Mouse (Mus musculus): ENCODE results near the gene Stat5b. TPM values are rescaled to one million over a fixed set of nuclear protein-coding genes. Genes with fewer than 3 reads are reported as not detected.

Stat5b gene
- total RNA-seq (2023): 174 TPM

DNA sequence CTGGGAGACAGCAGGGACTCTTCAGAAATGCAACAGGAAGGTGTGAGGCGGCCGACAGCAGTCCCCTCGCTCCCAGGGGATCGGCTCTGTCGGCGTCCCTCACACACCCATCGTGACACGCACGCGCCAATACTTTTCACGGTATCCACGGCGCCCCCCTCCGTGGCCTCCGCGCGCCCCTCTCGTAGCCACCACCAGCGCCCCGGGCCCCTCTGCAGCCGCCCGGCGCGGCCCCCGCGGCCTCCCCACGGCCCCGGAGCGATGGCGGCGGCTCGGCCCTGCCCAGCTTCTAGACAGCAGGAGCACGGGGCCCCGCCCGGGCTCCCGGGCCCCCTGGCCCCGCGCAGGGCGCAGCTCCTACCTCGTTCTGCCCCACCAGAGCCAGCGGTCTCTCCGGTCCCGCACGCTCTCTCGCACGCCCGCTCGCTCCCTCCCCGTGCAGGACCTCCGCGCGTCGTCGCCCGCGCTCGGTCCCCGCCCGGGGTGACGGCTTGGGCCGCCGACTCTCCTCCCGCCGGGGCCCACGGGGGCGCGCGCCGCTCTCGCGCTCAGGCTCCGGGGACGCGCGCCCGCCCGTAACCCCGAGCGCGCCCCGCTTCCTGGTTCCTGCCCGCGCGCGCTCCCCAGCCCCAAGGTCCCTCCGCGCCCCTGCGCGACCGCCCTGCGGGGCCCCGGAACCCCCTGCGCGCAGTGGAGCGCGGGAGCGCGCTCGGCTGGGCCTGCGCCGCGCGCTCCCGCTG, at the start of gene Stat5b:
TSS of gene Stat5b (minus strand) at position 687 of the 740 bp plus-strand sequence.

DNA sequence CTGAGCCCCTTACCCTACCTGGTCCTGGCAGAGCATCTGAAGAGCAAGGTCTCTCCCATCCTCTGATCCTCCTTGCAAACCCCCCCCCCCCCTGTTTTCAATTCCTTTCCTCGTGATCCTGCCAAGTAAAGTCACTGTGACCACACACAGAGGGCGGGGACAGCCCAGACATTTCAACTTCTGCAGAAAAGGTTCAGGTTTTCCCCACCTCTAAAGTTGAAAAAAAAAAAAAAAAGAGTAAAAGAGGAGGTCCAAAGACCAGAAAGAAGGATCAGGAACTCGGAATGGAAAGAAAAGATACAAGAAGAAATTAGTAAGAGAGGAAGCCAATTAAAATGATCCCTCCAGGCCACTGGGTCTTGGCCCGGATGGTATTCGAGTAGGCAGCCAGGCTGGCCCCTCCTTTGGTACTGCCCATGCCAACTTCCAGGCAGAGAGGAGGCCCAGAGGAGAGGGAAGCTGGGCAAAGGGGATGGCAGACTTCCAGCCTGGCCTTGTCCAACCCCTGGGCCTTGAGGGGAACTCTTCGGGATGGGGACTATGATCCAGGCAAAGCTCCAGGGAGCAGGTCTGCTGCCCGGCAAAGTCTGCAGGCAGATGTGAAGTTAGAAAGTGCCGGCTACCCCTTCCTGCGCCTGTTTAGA, 8.5 kb upstream of the Stat5b start, which contains the start of gene Stat5a:
TSS of gene Stat5a (plus strand) at position 417 of the 644 bp plus-strand sequence.

DNA sequence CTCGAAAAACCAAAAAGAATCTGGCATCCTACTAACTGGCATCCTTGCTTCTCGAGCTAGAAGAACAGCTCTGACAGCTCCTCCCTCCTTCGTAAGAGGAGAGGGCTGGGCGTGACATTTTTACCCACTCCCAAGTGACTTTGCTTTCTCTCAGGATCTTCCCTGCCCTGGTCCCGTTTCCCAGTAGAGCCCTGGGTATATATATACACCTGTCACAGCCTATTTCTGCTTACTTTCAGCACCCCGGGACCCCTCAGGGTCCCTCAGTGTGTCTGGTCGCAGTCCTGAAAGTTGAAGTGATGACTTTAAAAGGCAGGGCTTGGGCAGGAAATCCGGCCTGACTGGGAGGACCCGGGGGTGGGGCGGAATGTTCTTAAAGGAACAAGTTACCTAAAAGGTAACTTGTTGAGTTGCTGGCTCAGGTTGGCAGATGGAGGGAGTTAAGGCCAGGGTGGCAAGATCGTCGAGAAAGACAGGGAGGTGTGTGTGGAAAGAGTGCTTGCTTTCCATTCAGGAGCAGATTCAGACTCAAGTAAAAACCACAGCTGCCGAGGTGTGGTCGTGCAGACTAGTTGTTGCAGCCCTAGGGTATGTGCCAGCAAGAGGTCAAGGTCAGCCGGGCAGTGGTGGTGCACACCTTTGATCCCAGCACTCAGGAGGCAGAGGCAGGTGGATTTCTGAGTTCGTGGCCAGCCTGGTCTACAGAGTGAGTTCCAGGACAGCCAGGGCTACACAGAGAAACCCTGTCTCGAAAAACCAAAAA, 79.7 kb downstream of the Stat5b start, which contains the start of gene Ghdc:
TSS of gene Ghdc (minus strand) at position 312 of the 763 bp plus-strand sequence.

DNA sequence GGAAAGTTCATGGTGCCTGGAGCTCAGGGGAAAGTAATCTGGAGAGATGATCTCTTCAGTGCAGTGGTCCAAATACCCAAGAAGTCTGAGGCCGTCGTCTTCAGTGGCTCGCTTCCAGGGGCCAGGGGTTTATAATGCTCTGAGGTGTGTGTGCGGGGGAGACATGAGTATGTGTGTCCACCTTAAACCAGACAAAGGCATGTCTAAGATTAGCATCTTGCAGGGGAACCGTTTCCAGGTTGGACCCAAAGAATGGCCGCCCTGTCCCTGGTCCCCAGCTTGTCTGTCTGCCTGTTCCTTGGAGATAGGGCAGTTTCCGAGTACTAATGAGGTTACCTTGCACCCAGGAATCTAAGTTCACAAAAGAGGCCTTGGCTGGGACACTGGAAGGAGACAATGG, 87.7 kb downstream of the Stat5b start, which contains the start of gene Hcrt:
TSS of gene Hcrt (minus strand) at position 101 of the 400 bp plus-strand sequence.

GRCm38 (mm10) chr11:100759611-100760233, 90.8 kb downstream of the Stat5b start, which contains the start of gene Kcnh4:
Gene Kcnh4, minus strand, starts transcription at chr11:100759942.

GRCm38 (mm10) chr11:100738066-100738604, 112.4 kb downstream of the Stat5b start, which contains the start of gene Rab5c:
Gene Rab5c, minus strand, starts transcription at chr11:100738215.

Other genes starting within 250 kb of the Stat5b start
- gene Nkiras2, start 231.5 kb downstream of the Stat5b start, total RNA-seq (2023): 20.9 TPM
- gene Dnajc7, start 230.6 kb downstream of the Stat5b start, total RNA-seq (2023): 411 TPM
- gene Zfp385c, start 158.3 kb downstream of the Stat5b start, total RNA-seq (2023): not detected
- gene Dhx58, start 146.5 kb downstream of the Stat5b start, total RNA-seq (2023): 8.6 TPM
- gene Kat2a, start 138.3 kb downstream of the Stat5b start, total RNA-seq (2023): 45.7 TPM
- gene Hspb9, start 136.9 kb downstream of the Stat5b start, total RNA-seq (2023): 0.98 TPM
- gene Rab5c, start 112.5 kb downstream of the Stat5b start, total RNA-seq (2023): 113 TPM
- 0.65 TPM for gene Kcnh4, start 90.8 kb downstream of the Stat5b start, total RNA-seq (2023)
- not detected for gene Hcrt, start 87.8 kb downstream of the Stat5b start, total RNA-seq (2023)
- gene Ghdc, start 79.8 kb downstream of the Stat5b start, total RNA-seq (2023): 6.1 TPM
- gene Stat5a, start 8.6 kb upstream of the Stat5b start, total RNA-seq (2023): 114 TPM
- gene Stat3, start 88.8 kb upstream of the Stat5b start, total RNA-seq (2023): 293 TPM
- 4.1 TPM for gene Cavin1, start 120.2 kb upstream of the Stat5b start, total RNA-seq (2023)
- gene Atp6v0a1, start 158.7 kb upstream of the Stat5b start, total RNA-seq (2023): 4.4 TPM
- gene Naglu, start 219.3 kb upstream of the Stat5b start, total RNA-seq (2023): 9.6 TPM
- 2.8 TPM for gene Hsd17b1, start 227.7 kb upstream of the Stat5b start, total RNA-seq (2023)
- 11.5 TPM for gene Coasy, start 231.8 kb upstream of the Stat5b start, total RNA-seq (2023)
- 47.4 TPM for gene Mlx, start 236.6 kb upstream of the Stat5b start, total RNA-seq (2023)
- gene Psmc3ip, start 244.7 kb upstream of the Stat5b start, total RNA-seq (2023): 3.9 TPM

All from CD4-positive naive resting alpha-beta T cell, adult 57 days (primary cell).